Mouse (Mus musculus) ES-E14 (cell line): Measurements from ENCODE around the gene Zranb3. TPM values are rescaled to one million over a fixed set of nuclear protein-coding genes. Genes with fewer than 3 reads are reported as not detected.

ENCODE experiments used
- DNase-seq: peaks from one replicate; pipeline ENCODE4 v3.0.0-alpha.2; 2013; ENCODE audit warnings: low read depth, low spot score
- H3K27ac ChIP-seq: 2 replicates; pipeline ENCODE4 v1.5.1; 2012; ENCODE audit warnings: low read depth, mild to moderate bottlenecking, low read length, moderate library complexity, mixed read lengths; ENCODE audit not compliant: poor library complexity, insufficient read depth, severe bottlenecking
- H3K36me3 ChIP-seq: 2 replicates; pipeline ENCODE4 v1.6.1; 2012; ENCODE audit warnings: mild to moderate bottlenecking, low read length, moderate library complexity, mixed read lengths; ENCODE audit not compliant: control insufficient read depth, poor library complexity, insufficient read depth, severe bottlenecking
- H3K4me1 ChIP-seq, 2 experiments: fragments of 150-350 bp in 1 of 2; sonication (generic) in 1 of 2; 2 replicates each; pipeline ENCODE4 v1.6.1; 2012; ENCODE audit warnings: low read length in 2 of 2, mild to moderate bottlenecking in 1 of 2, mixed read lengths in 1 of 2; ENCODE audit not compliant: control insufficient read depth in 2 of 2, insufficient read depth in 2 of 2, poor library complexity in 1 of 2
- H3K4me3 ChIP-seq, 2 experiments: fragments of 150-350 bp in 1 of 2; sonication (generic) in 1 of 2; 2 replicates each; pipeline ENCODE4 v1.5.1; 2012; ENCODE audit warnings: low read length in 2 of 2, low read depth in 1 of 2, mild to moderate bottlenecking in 1 of 2, mixed read lengths in 1 of 2; ENCODE audit not compliant: insufficient read depth in 1 of 2, poor library complexity in 1 of 2, severe bottlenecking in 1 of 2
- H3K9ac ChIP-seq: 2 replicates; pipeline ENCODE4 v1.6.1; 2012; ENCODE audit warnings: low read depth, mild to moderate bottlenecking, low read length, mixed read lengths; ENCODE audit not compliant: poor library complexity, insufficient read depth, severe bottlenecking
- H3K9me3 ChIP-seq: fragments of 150-350 bp; sonication (generic); 2 replicates; pipeline ENCODE4 v1.6.1; 2012; ENCODE audit warnings: low read depth, mild to moderate bottlenecking, low read length; ENCODE audit not compliant: control insufficient read depth, insufficient read depth
- CHD2 ChIP-seq: IDR thresholded peaks from 2 replicates; pipeline ENCODE4 v1.6.1; 2014; ENCODE audit warnings: mild to moderate bottlenecking, low read depth, low read length, inconsistent platforms
- HCFC1 ChIP-seq: IDR thresholded peaks from 2 replicates; pipeline ENCODE4 v1.6.1; 2012; ENCODE audit warnings: low read length, inconsistent platforms, borderline replicate concordance; ENCODE audit not compliant: insufficient read depth
- MAFK ChIP-seq: IDR thresholded peaks from 2 replicates; pipeline ENCODE4 v1.6.1; 2014; ENCODE audit warnings: mild to moderate bottlenecking, low read depth, low read length, inconsistent platforms; ENCODE audit not compliant: insufficient read depth
- ZC3H11A ChIP-seq: IDR thresholded peaks from 2 replicates; pipeline ENCODE4 v1.6.1; 2012; ENCODE audit warnings: low read depth, mild to moderate bottlenecking, inconsistent platforms, low read length, borderline replicate concordance
- ZNF384 ChIP-seq: IDR thresholded peaks from 2 replicates; pipeline ENCODE4 v1.6.1; 2012; ENCODE audit warnings: low read depth, low read length, inconsistent platforms
- in situ Hi-C, 2 experiments: fragments of 600-800 bp; cut with MboI; formaldehyde crosslinking; loops; one replicate each; pipeline ENCODE4 v1.15.1; 2025; ENCODE audit warnings: low sequenced_read_pairs in 2 of 2, inconsistent platforms in 1 of 2; ENCODE audit not compliant: unreplicated experiment in 2 of 2
- total RNA-seq: library from RNA; depleted of rRNA; stranded (reverse); fragments of 300-350 nt; gene quantifications from 2 replicates; pipeline ENCODE4 v1.2.3, GENCODE M21; 2012

The Zranb3 gene
- total RNA-seq, 1 experiment: 19.2 TPM

GRCm38 (mm10) chr1:127975676-127976075 is 127.2 kb downstream of the Zranb3 start:
- Histone ChIP-seq H3K9ac (no peak overlapping the region), H3K9me3 (no peaks in the 10 kb centered on the region), H3K36me3 (peaks cover 5% of the 10 kb centered on the region), H3K4me3 (no peak overlapping the region), H3K4me1 (no peaks in the 10 kb centered on the region; a peak in 1 of 4 replicates), H3K27ac (no peak overlapping the region)
- TF ChIP-seq ZNF384: no peak
- no peak for TF ChIP-seq HCFC1
- TF ChIP-seq MAFK: no peak
- no peak for TF ChIP-seq CHD2
- TF ChIP-seq ZC3H11A: no peak
- in situ Hi-C loops: no loop called here
- DNase-seq: no peak

- Histone ChIP-seq H3K36me3 (peaks cover 6% of the 10 kb centered on the region), H3K4me1 (no peaks in the 10 kb centered on the region; a peak in 1 of 4 replicates), H3K4me3 (no peak overlapping the region), H3K9me3 (no peaks in the 10 kb centered on the region), H3K9ac (no peak overlapping the region), H3K27ac (no peak overlapping the region)
- TF ChIP-seq MAFK (no peak), ZC3H11A (no peak), CHD2 (no peak), HCFC1 (no peak), ZNF384 (no peak)
- no peak for DNase-seq
- in situ Hi-C loops: no loop called here
These were observed 128.8 kb downstream of the Zranb3 start for GRCm38 (mm10) chr1:127974082-127974481.

DNA sequence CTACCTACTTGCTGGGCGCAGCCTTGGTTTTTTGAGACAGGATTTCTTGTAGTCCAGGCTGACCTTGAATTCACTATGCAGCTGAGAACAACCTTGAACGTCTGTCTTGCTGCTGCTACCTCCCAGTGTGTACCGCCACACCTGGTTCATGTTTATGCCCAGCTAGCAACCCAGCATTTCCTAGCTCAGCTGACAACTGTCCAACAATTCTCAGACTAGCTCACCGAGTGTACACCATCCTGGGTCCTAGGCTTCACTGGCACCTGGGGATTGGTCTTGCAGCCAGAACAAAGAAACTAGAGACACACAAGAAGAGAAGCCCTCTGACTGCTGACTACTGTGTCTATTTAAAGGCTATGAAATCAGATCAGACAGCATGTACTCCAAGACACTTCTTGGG is 132.0 kb downstream of the Zranb3 start:
- no peak for DNase-seq
- in situ Hi-C loops: no loop called here
- no peaks in the 10 kb centered on the region; the same call in 1 of the 2 replicates for H3K9me3 ChIP-seq
- TF ChIP-seq ZNF384 (no peak), MAFK (no peak), CHD2 (no peak), HCFC1 (no peak), ZC3H11A (no peak)
- H3K4me1 ChIP-seq: no peaks in the 10 kb centered on the region; a peak in 1 of 4 replicates
- H3K27ac ChIP-seq: no peak overlapping the region; the same call in 1 of the 2 replicates
- no peak overlapping the region for H3K4me3 ChIP-seq
- peaks cover 6% of the 10 kb centered on the region for H3K36me3 ChIP-seq
- no peak overlapping the region for H3K9ac ChIP-seq

GRCm38 (mm10) chr1:127963326-127963725 is 139.5 kb downstream of the Zranb3 start:
- Histone ChIP-seq H3K9ac (no peak overlapping the region), H3K4me3 (no peak overlapping the region), H3K36me3 (peaks cover 8% of the 10 kb centered on the region), H3K4me1 (no peaks in the 10 kb centered on the region), H3K9me3 (no peaks in the 10 kb centered on the region; the same call in 1 of the 2 replicates), H3K27ac (no peak overlapping the region)
- in situ Hi-C loops: no loop called here
- DNase-seq: no peak
- no peak for TF ChIP-seq CHD2
- no peak for TF ChIP-seq ZC3H11A
- no peak for TF ChIP-seq HCFC1
- TF ChIP-seq MAFK: no peak
- no peak for TF ChIP-seq ZNF384

- Histone ChIP-seq H3K4me1 (no peaks in the 10 kb centered on the region), H3K9me3 (no peaks in the 10 kb centered on the region), H3K9ac (no peak overlapping the region), H3K36me3 (peaks cover 8% of the 10 kb centered on the region), H3K27ac (no peak overlapping the region), H3K4me3 (no peak overlapping the region)
- in situ Hi-C loops: no loop called here
- DNase-seq: no peak
- TF ChIP-seq CHD2 (no peak), MAFK (no peak), ZNF384 (no peak), ZC3H11A (no peak), HCFC1 (no peak)
These were observed 141.7 kb downstream of the Zranb3 start for GRCm38 (mm10) chr1:127961140-127961539.
